Mouse (Mus musculus) MN1 (cell line): ENCODE measurements around the gene Nudt17.
"Not testable (repeated sequence)": the region's sequence is repeated elsewhere in the genome, so short reads cannot be mapped to it uniquely, and the experiment has no call there.

Source experiments
- DNase-seq: peaks from one replicate; pipeline ENCODE4 v3.0.0-alpha.2; 2016; ENCODE audit warnings: low spot score

Nudt17 gene

DNA sequence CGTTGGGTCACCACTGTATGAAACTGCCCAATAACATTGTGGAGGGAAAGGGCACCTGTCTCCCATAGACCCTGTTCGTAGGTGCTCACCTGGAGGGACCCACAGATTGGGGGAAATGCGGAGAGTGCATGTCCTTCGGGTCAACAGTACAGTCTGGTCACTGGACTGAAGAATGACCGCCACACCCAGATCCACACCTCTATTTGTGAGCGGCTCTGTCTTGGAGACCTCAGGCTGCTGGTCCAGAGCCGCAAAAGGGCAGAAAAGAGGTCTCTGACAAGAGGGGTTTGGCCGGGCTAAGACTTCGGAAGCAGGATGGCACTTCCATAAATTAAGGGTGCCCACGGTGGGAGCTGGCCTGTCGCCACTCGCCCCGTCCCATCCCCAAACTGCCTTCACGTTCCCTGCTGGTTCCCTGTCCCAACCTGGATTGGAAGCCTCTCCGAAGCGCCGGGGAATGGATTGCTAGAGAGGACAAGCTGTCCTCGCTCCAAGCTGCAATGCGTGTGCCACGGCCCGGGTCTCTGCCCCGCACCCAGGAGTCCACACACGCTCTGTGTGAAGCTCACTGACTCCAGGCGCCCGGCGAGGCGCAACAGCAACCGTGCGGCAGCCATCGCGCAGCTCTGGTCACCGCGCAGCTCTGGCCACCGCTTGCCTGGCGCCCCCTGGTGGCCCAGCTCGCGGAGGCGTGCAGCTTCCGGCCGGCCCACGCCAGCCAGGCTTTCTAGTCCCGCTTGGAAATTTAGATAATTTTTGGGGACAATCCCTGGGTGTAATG lies at the start of gene Nudt17:
TSS of gene Nudt17 (minus strand) at position 660 of the 781 bp plus-strand sequence.
- peak; percentile 85 for DNase-seq

DNA sequence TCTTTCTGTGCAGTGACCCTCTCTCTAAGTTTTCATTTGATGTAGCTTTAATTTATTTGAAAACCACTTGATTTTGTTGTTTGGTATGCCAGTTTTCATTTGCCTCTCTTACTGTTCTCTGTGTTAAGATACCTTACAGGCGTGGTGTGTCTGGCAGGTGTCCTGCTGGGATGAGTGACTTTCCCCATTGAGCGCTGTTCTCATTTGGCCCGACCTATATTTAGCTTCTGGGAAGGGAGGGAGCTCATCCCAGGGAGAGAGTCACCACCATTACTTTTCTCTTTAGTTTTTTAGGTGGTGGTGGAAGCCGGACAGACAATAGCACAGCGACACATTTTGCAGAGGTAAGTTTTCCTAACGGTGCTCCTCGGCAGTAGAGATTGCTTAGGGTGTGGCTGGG lies 49.3 kb upstream of the Nudt17 start:
- no peak for DNase-seq

DNA sequence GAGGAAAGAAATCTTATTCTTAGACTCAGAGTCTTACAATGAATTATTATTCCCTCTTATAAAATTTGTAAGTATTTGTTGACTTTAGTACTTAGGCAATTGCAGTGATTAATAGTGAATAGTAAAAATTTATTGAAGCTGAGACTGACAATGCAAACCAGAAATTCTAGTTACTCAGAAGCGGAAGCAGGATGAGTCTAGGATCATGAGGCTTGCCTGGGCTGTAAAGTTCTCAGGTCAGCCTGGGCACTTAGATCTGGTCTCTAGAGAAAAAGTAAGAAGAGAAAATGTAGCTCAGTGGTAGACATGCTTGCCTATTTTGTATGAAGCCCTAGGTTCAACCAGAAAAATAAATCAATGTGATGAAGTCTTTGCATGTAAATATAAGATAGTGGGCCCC lies 47.6 kb upstream of the Nudt17 start:
- DNase-seq = no peak

DNA sequence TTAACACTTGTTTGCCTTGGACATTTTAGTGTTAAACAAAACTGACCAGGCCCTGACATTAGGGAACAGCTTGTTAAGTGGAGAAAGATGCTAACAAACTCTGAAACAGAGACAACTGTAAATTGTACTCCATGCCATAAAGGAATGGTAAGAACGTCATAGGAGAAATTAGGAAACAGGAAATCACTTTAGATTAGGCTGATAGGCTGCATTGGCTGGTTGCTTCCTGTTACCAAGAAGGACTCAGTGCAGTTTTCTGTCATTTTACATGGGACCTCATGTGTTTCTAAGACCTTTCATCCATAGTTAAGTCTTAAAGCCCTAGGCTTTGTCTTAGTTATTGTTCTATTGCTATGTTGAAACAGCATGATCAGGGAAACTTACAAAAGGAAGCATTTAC lies 38.5 kb upstream of the Nudt17 start:
- no peak for DNase-seq

DNA sequence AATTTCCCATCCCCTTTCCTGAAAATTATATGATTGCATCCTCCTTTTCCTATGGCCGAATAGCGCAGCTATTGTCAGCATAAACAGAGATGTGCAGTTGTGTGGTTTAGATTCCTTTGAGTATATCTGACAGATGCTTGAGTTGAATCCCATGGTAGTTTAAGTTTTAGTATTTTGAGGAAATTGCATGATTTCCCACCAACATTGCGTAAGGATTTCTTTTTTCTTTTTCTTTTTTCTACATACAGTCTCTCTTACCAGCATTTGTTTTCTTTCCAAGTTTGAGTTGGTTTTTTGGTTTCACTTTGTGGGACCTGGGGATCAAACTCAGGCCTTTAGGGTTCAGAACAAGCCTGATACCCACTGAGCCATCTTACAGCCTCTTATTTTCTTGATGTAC lies 36.0 kb upstream of the Nudt17 start:
- no peak for DNase-seq

DNA sequence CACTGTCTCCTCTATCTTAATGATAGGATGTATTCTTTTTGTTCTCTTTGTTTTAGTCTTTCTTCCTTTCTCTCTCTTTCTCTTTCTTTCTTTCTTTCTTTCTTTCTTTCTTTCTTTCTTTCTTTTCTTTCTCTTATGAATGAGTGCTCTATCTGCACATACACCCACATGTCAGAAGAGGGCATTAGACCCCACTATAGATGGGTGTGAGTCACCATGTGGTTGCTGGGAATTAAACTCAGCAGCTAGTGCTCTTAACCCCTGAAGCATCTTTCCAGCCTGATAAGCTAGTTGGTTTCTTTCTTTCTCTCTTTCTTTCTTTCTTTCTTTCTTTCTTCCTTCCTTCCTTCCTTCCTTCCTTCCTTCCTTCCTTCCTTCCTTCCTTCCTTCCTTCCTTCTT lies 31.9 kb upstream of the Nudt17 start:
- not testable (repeated sequence) for DNase-seq

DNA sequence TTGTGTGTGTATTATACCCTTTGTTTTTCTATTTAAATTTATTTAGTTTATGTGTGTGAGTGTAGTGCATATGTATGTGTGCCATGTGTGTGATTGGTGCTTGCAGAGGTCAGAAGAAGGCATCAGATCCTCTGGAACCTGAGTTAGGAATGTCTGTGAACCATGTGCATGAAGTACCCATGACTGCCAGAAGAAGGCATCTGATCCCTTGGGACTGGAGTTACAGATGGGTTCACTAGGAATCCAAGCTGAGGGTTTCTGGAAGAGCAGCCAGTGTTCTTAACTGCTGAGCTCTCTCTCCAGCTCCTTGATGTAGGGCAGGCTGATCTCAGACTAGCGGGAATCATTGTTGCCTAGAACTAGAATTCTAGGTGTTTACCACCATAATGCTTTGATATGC lies 29.6 kb upstream of the Nudt17 start:
- peak; percentile 46 for DNase-seq

DNA sequence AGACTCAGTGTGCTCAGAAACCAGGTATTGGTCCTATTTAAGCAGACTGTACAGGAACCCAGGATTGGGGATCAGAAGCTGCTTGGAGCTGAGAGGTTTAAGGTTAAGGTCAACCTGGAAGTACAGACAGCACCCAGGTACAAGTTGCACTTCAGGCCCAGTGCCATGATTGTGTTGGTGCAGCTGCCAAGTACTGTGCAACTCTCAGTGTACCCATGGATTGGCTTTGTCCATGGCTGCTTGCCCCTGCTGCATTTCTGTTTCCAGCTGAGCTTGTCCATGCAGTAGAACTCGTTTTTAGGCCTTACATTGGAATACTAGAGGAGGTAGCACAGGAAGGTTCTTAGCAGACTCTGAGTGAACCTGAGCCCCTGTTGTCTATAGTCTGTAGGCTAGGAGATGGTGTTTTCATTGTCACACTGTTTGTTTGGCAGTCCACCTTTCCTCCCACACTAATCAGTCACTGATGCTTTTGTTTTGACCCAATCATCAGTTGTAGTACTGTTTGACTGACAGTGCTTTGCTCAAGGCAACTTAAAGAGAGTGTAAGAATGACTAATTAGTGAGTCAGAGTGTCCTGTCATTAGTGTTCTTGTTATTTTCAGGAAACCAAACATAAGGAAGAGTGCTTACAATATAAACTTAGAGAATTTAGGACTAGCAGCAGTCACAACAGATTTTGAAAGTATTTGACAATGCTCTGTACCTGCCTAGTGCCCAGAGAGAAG lies 28.8 kb upstream of the Nudt17 start:
- no peak for DNase-seq

DNA sequence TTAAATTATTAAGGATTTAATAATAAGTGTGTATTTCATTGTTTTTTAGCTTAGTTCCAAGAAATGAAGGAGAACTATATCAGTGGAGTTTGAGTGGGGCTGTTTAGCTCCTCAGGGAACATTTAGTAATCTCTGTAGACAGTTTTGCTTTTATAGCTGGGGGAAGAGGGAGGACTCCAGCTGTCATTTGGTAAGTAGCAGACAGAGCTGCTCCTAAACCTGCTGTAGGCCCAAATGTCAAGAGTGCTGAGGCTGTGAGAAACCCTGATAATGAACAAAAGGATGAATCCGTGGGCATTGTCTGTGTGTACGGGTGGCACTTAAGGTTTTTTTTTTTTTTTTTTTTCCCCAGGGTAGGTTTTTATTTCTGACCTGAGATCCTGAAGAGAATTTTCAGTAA lies 26.8 kb upstream of the Nudt17 start:
- DNase-seq = no peak

DNA sequence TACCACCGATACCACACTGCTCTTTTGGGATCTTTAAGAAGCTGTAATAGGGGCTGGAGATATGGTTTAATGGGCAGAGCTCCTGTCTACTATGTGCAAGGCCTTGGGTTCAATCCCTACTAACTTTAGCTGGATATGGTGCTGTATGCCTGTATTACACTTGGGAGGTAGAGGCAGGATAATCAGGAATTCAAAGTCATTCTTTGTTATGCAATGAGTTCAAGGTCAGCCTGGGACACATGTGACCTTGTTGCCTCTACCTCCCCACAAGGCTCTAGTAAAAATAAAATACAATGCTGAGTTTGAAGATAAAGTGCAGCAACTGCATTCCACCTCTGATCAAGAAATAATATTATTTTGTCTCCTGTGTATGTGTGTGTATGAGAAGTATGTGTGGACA lies 25.6 kb upstream of the Nudt17 start:
- DNase-seq = no peak

DNA sequence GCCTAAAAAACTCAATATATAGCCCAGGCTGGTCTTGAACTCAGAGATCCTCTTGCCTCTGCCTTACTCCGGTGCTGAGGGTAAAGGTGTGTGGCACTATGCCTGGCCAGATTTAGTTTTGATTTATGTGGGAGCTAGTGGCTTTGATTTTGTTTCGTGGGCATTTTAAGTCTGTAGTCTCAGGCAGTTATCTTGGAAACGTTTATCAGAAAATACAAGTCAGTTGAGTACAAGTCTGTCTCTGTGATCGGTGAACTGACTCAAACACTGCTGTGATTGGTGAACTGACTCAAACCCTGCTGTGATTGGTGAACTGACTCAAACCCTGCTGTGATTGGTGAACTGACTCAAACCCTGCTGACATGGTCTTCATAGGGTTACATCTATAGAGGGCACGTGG lies 22.4 kb upstream of the Nudt17 start:
- DNase-seq = no peak

DNA sequence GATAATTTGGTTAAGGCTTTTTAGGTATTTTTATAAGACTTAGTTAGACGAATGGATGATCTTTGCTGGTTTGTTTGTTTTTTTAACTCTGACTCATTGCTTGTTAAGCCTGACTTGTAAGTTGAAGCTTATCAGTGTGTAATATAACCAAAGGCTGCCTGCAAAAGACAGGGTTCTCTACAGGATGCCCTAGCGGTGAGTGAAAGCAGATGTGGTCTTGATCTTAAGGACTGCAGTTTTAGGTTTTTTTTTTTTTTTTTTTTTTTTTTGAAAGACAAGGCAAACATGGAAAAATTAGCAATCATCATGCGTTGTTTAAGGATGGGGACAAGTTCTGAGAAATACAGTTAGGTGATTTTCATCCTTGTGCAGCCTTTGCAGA lies 21.0 kb upstream of the Nudt17 start:
- peak; percentile 70 for DNase-seq

DNA sequence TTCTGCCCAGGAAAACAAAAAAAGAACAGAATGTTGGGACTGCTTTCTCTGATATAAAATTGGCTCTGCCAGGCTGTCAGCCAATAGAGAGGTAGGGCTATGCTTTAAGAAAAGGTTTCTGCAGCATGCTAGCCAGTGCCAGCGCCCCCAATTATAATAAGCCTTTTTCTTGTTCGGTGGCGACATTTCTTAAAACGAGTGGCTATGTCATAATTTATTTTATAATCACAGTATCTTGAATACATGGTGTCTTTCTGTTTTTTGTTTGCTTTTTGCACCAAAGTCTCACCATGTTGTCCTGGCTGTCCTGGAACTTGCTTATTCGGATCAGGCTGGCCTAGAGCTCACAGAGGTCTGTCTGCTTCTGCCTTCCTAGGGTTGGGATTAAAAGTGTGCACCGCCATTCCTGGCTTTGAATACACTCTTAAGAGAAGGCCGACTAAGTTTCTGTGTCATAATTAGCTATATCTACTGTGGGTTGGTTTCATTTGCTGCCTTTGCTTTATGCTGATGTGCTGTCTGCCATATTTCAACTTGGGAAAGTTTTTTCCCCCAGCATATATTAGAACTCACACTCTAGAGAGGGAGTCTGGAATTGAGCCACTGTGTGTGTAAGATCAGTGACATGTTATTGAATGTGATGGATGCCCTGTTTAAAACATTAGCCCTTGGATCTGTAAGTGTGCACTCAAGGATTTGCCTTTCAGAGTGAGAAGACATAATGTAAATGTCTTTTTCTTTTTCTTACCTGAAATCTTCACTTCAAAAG lies 20.5 kb upstream of the Nudt17 start:
- DNase-seq = peak; percentile 26

DNA sequence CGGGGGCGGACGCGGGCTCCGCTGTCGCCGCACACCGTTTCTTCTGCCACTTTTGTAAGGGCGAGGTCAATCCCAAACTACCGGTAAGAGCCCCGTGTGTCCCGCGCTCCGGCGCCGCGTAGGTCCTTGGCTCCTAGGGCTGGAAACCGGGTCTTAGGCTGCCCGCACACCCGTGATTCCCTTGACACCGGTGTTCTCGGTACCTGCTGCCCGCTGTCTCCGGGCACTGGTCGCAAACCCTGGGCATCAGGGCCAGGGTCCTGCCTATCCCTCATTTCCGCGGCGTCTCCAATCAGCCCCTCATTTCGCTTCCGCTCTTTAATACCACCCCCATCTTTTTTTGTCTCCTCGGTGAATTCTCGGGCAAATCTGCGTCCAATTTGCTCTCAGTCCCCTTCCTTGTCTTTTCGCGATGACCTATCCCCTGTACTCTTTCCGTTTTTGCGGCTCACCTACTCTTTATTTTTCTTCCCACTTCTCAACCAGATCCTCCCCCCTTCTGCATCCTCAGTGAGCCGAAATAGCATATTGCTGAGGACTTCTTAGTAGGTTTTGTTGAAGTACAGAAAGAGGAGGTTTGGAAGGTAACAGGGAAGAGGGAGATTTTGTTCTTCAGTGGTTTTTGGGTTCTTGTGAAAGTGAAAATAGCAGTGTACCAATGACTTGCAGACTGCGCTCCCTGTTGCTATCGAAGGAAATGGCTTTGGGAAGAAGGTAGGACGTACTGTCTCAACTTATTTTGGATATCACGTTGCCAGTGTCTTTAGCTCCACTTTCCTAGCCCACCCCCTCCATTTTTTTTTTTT lies 19.7 kb upstream of the Nudt17 start:
- peak; percentile 52 for DNase-seq

DNA sequence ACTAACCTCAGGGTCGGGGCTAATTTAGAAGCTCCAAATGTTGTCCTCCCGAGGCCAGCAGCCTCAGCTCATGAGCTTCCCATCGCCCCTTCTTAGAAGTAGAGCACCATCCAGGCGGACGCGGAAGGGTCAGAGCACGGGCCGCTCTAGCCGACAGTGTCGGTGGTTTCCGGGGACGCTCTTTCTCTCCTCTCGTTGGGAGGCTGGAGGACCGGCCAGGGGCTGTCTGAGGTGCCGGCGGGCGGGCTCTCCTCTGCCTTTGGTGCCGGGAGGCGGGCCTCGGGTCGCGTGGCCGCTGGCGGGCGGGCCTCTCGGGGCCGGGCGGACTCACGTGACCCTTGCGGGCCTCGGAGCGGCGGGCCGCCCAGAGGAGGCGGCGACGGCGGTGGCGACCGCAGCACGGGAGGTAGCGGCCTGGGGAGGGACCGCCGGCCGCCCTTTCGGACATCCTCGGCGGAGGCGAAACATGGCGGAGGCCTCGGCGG lies 19.0 kb upstream of the Nudt17 start, which contains the start of the genes Polr3c and Rnf115:
TSS of gene Polr3c (minus strand) at position 286 of the 485 bp plus-strand sequence.
TSS of gene Rnf115 (plus strand) at position 322 of the 485 bp plus-strand sequence.
- peak; percentile 97 for DNase-seq

DNA sequence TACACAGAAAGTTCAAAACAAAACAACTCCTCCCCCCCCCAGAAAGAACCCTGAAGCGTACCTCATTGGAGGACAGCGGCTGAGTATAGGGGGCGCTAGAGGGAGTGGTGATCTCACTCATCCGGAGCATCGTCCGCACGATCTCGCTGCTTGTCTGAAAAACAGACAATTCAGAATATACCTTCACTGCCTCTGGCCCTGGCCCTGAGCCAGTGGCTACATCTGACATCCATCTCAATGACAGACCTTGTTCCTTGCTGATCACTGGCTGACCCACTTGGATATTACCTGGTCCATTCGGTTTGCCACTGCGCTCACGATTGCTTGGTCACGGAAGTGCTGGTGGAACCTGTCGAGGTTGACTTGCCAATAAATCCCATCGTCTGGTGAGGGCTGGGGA lies 10.8 kb upstream of the Nudt17 start:
- peak; percentile 23 for DNase-seq

DNA sequence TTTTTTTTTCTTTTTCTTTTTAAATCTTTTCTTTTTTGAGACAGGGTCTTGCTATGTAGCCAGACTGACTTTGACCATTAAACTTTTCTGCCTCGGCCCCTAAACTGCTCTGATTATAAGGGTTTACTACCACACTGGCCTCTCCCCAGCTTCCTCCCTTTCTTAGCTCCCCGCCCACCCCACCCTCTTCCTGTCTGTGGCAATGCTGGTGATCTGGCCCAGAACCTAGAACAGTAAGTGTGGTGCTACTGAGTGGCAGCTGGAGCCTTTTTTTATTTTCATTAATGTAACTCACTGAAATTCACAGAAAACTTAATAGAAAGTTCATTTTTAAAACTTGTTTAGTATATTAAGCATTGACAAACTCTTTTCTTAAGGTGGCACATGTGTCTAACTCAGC lies 7.5 kb upstream of the Nudt17 start:
- DNase-seq = no peak

DNA sequence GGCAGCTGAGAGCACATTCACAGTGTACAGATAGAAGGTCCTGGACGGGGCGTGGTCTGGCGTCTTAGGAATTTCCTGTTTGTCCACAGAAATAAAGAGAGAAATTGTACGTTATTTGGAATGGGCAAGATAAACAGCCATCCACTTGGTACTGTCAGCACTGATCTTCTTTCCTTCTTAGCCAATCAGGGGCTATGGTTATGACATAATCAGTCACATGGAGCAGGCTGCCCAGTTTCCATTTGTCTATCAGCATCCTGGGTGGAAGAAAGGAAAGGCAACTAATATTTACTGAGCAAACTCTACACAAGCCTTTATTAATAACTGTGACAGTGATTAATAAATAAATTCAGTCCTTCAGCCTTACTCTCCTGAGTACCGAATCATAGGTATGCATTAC lies 5.9 kb upstream of the Nudt17 start:
- no peak for DNase-seq

DNA sequence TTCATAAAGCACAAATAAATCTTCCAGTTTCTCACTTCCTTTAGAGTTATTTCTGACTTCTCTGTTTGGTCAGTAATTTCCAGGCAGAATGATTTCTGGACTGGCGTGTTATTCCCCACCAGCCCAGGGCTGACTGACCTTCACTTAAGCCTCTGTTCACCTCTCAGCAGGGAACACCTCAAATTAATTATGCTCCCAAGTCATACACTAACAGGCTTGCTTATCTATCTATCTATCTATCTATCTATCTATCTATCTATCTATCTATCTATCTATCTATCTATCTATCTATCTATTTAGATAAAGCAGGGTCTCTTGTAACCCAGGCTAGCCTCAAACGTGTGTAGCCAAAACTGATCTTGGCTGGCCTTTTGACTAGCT lies 312 bp upstream of the Nudt17 start:
- DNase-seq = no peak

DNA sequence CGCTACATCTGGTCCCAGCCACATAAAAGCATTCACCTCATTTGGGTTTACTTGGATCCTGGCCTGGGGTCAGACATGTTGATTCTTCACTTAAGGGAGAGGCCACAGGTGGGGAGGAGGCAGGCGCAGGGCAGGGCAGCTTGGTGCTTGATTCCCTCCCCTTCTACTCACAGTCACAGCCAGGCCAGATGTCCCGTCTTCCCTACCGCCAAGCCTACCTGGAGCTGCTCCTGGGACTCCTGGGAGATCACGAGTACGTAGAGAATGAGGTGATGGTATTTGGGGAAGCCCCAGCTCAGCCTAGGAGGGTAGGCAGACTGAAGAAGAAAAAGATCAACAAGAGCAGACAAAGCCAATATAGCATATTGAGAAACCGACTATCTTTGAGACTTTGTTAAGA lies 1.4 kb downstream of the Nudt17 start:
- DNase-seq = no peak

DNA sequence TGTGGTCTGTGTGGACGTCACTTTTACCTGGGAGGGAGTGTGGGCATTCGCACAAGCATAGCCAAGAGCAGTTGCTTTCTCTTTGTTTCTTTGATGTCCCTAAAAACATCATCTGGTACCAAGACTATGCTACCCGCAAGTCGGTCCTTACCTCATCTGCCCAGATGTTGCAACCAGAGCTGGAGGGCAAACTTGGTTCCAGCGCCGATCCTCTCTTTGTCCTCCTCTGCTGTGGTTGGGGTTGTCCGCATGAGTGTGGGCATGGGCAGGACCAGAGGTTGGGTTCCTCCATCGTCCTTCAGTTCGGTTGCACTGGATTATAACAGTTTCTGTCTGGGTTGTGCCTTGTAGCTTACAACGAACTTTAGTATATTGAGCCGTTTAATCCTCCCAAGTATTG lies 2.1 kb downstream of the Nudt17 start:
- no peak for DNase-seq

DNA sequence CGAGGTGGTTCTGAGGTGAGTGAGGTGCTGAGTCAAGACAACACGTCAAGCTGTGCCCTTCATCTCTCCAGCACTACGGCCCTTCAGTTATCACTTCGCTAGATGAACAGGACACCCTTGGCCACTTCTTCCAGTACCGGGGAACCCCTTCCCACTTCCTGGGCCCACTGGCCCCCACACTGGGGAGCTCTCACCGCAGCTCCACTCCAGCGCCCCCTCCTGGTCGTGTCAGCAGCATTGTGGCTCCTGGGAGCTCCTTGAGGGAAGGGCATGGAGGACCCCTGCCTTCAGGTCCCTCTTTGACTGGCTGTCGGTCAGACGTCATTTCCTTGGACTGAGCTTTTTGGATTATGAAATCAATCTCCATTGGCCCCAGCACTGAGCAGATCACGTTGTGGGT lies 3.6 kb downstream of the Nudt17 start:
- no peak for DNase-seq
